ENCODE assay signal across 8 mouse cellular contexts in the genomic region with DNA sequence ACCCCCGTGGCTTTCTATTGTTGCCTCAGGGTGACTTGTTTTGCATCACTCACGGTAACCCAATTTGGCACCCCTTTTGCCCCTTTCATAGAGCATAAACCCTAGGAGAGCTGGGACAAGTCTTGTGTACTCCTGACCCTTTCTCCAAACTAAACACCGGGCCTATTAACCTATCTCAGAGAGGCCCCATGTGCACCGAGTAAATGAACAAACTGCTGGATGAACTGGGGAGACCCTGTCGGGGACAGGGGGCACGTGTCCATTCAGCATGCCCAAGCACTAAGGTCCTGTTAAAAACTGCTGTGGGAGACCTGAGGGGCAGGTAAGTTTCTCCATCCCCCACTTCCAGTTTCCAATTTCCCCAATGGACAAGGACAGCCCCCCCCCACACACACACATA. TPM values are rescaled to one million over a fixed set of nuclear protein-coding genes. Genes with fewer than 3 reads are reported as not detected.
DNase-seq lines count a peak whose midpoint lies in the region; ATAC-seq lines count a peak whose summit lies in the region.

No protein-coding gene starts in this region.

- no peaks in the 10 kb centered on the region; the same call in 1 of the 2 replicates for H3K27me3 ChIP-seq in forebrain, embryonic 10.5 days (ENCODE audit: poor library complexity, severe bottlenecking)
- 0 out of 2 replicates have a peak, but pooled peaks cover 3% of the 10 kb centered on the region for H3K27me3 ChIP-seq in forebrain, embryonic 16.5 days (replicated peaks; ENCODE audit: control insufficient read depth, insufficient read depth, low read length)
- H3K27me3 ChIP-seq in embryonic facial prominence, embryonic 10.5 days (replicated peaks; ENCODE audit: low read depth, poor library complexity, severe bottlenecking) = no peaks in the 10 kb centered on the region
- no peaks in the 10 kb centered on the region for H3K27me3 ChIP-seq in intestine, embryonic 15.5 days (replicated peaks)

- no peaks in the 10 kb centered on the region for H3K9me3 ChIP-seq in forebrain, embryonic 10.5 days
- no peaks in the 10 kb centered on the region for H3K9me3 ChIP-seq in forebrain, embryonic 16.5 days (ENCODE audit: control insufficient read depth, low read length)
- H3K9me3 ChIP-seq in embryonic facial prominence, embryonic 10.5 days = no peaks in the 10 kb centered on the region
- no peaks in the 10 kb centered on the region for H3K9me3 ChIP-seq in intestine, embryonic 15.5 days

- DNase-seq in forebrain, embryonic 10.5 days (ENCODE audit: extremely low spot score, low spot score) = no peak
- DNase-seq in embryonic facial prominence, embryonic 10.5 days (ENCODE audit: low spot score) = no peak
- no peak for DNase-seq in yolk sac, embryonic 10.5 days (ENCODE audit: low spot score)
- DNase-seq in adrenal gland, adult 8-10 months = no peak
- no peak for DNase-seq in natural killer cell, adult 2 months (ENCODE audit: low spot score in 2 of 2)

- H3K36me3 ChIP-seq in forebrain, embryonic 10.5 days (replicated peaks) = peaks cover 1% of the 10 kb centered on the region; the same call in 1 of the 2 replicates
- H3K36me3 ChIP-seq in forebrain, embryonic 16.5 days (ENCODE audit: control insufficient read depth, insufficient read depth) = no peaks in the 10 kb centered on the region
- peaks cover 12% of the 10 kb centered on the region; the same call in 1 of the 2 replicates for H3K36me3 ChIP-seq in embryonic facial prominence, embryonic 10.5 days (replicated peaks)
- H3K36me3 ChIP-seq in intestine, embryonic 15.5 days = no peaks in the 10 kb centered on the region
- peaks cover 18% of the 10 kb centered on the region for H3K36me3 ChIP-seq in macrophage (ENCODE audit: inconsistent target)

- H3K27ac ChIP-seq in forebrain, embryonic 10.5 days = peak overlapping the region; percentile 83
- H3K27ac ChIP-seq in forebrain, embryonic 16.5 days (ENCODE audit: low read length) = no peak overlapping the region
- peak overlapping the region; percentile 84 for H3K27ac ChIP-seq in embryonic facial prominence, embryonic 10.5 days (replicated peaks)
- H3K27ac ChIP-seq in intestine, embryonic 15.5 days = no peak overlapping the region
- peak overlapping the region; percentile 42 for H3K27ac ChIP-seq in macrophage

- H3K4me2 ChIP-seq in forebrain, embryonic 16.5 days (ENCODE audit: low read length) = no peak overlapping the region
- peak overlapping the region; percentile 74 for H3K4me2 ChIP-seq in intestine, embryonic 15.5 days (replicated peaks)

- WGBS in forebrain, embryonic 10.5 days = 28% methylated on average over 6 of the region's 6 CpGs
- 25% methylated on average over 6 of the region's 6 CpGs for WGBS in forebrain, embryonic 16.5 days
- 28% methylated on average over 6 of the region's 6 CpGs for WGBS in embryonic facial prominence, embryonic 10.5 days
- WGBS in intestine, embryonic 15.5 days = 34% methylated on average over 6 of the region's 6 CpGs
- 86% methylated on average over 6 of the region's 6 CpGs for WGBS in macrophage (ENCODE audit: missing documents)

- H3K4me3 ChIP-seq in forebrain, embryonic 10.5 days = peak overlapping the region; percentile 71
- H3K4me3 ChIP-seq in forebrain, embryonic 16.5 days (replicated peaks; ENCODE audit: low read length) = no peak overlapping the region
- peak overlapping the region; percentile 73 for H3K4me3 ChIP-seq in embryonic facial prominence, embryonic 10.5 days
- peak overlapping the region; percentile 49 for H3K4me3 ChIP-seq in intestine, embryonic 15.5 days (replicated peaks)
- peak overlapping the region; percentile 57 for H3K4me3 ChIP-seq in macrophage (ENCODE audit: inconsistent target)

- ATAC-seq in forebrain, embryonic 16.5 days = no peak
- no peak for ATAC-seq in intestine, embryonic 15.5 days

- no peak overlapping the region for H3K9ac ChIP-seq in forebrain, embryonic 16.5 days (replicated peaks; ENCODE audit: low read depth, low read length)
- peak overlapping the region; percentile 42; the same call in 1 of the 2 replicates for H3K9ac ChIP-seq in intestine, embryonic 15.5 days

- H3K4me1 ChIP-seq in forebrain, embryonic 10.5 days = peaks cover 20% of the 10 kb centered on the region
- H3K4me1 ChIP-seq in forebrain, embryonic 16.5 days (replicated peaks; ENCODE audit: control insufficient read depth, insufficient read depth, low read length) = peaks cover 14% of the 10 kb centered on the region
- H3K4me1 ChIP-seq in embryonic facial prominence, embryonic 10.5 days = peaks cover 21% of the 10 kb centered on the region
- H3K4me1 ChIP-seq in intestine, embryonic 15.5 days (replicated peaks) = peaks cover 7% of the 10 kb centered on the region; the same call in 1 of the 2 replicates

- peaks cover 10% of the 10 kb centered on the region; the same call in 1 of the 2 replicates for H3K79me2 ChIP-seq in macrophage (ENCODE audit: inconsistent target)

RNA-seq across cellular contexts. Expression of gene Tcn2, which starts 1.0 kb away (rescaled TPM):
- 19.4 and 21.1 TPM in 2 replicates for polyA plus RNA-seq in forebrain, embryonic 10.5 days (2016; fragmentation: Nextera tagmentation; extraction: Ambion mirVana)
- 14.8 and 17.3 TPM in 2 replicates for polyA plus RNA-seq in forebrain, embryonic 16.5 days (2015; fragmentation: Nextera tagmentation; extraction: Ambion mirVana)
- polyA plus RNA-seq in embryonic facial prominence, embryonic 10.5 days (2016; fragmentation: Nextera tagmentation; extraction: Ambion mirVana) = 23.7 and 23.9 TPM in 2 replicates
- polyA plus RNA-seq in intestine, embryonic 15.5 days (2015; fragmentation: Nextera tagmentation; extraction: Ambion mirVana) = 57.5 and 63.7 TPM in 2 replicates
- 10 to 100 TPM in 19 of 26 experiments, 1 to 10 TPM in 7; 4.7 to 39.2 (median 15.6) TPM for total RNA-seq in macrophage (2018; cell fraction: chromatin; rRNA removed)
- 100 to 1,000 TPM in 16 of 26 experiments, 10 to 100 TPM in 10; 77.0 to 199 (median 125) TPM for total RNA-seq in macrophage (2018; cell fraction: cytosol; rRNA removed)
- 100 to 1,000 TPM in 10 of 26 experiments, 10 to 100 TPM in 16; 22.2 to 149 (median 94.6) TPM for total RNA-seq in macrophage (2018; cell fraction: nucleus; rRNA removed)
- 146 to 274 TPM (median 178 TPM) in 3 replicates for polyA plus RNA-seq in macrophage (2018)
- total RNA-seq in adrenal gland, adult 8-10 months (2022) = 100 to 1,000 TPM; 129 to 145 (median 137) TPM

RNA-seq across cellular contexts. Expression of gene Slc35e4, which starts 16.5 kb away (rescaled TPM):
- 4.8 and 5.1 TPM in 2 replicates for polyA plus RNA-seq in forebrain, embryonic 10.5 days (2016; fragmentation: Nextera tagmentation; extraction: Ambion mirVana)
- 11.7 and 14.6 TPM in 2 replicates for polyA plus RNA-seq in forebrain, embryonic 16.5 days (2015; fragmentation: Nextera tagmentation; extraction: Ambion mirVana)
- 3.1 and 3.5 TPM in 2 replicates for polyA plus RNA-seq in embryonic facial prominence, embryonic 10.5 days (2016; fragmentation: Nextera tagmentation; extraction: Ambion mirVana)
- polyA plus RNA-seq in intestine, embryonic 15.5 days (2015; fragmentation: Nextera tagmentation; extraction: Ambion mirVana) = 3.2 and 3.4 TPM in 2 replicates
- total RNA-seq in macrophage (2018; cell fraction: chromatin; rRNA removed) = 10 to 100 TPM in 4 of 26 experiments, 1 to 10 TPM in 22; 2.2 to 16.6 (median 5.0) TPM
- 10 to 100 TPM in 15 of 26 experiments, 1 to 10 TPM in 11; 5.3 to 27.6 (median 13.8) TPM for total RNA-seq in macrophage (2018; cell fraction: cytosol; rRNA removed)
- total RNA-seq in macrophage (2018; cell fraction: nucleus; rRNA removed) = 10 to 100 TPM in 15 of 26 experiments, 1 to 10 TPM in 11; 5.4 to 25.1 (median 10.6) TPM
- 7.6 to 21.0 TPM (median 11.5 TPM) in 3 replicates for polyA plus RNA-seq in macrophage (2018)
- 10 to 100 TPM in 2 of 4 experiments, 1 to 10 TPM in 2; 5.9 to 15.5 (median 10.2) TPM for total RNA-seq in adrenal gland, adult 8-10 months (2022)

RNA-seq across cellular contexts. Expression of gene Pes1, which starts 32.8 kb away (rescaled TPM):
- polyA plus RNA-seq in forebrain, embryonic 10.5 days (2016; fragmentation: Nextera tagmentation; extraction: Ambion mirVana) = 116 and 118 TPM in 2 replicates
- 73.4 and 75.5 TPM in 2 replicates for polyA plus RNA-seq in forebrain, embryonic 16.5 days (2015; fragmentation: Nextera tagmentation; extraction: Ambion mirVana)
- 108 and 119 TPM in 2 replicates for polyA plus RNA-seq in embryonic facial prominence, embryonic 10.5 days (2016; fragmentation: Nextera tagmentation; extraction: Ambion mirVana)
- 81.3 and 84.1 TPM in 2 replicates for polyA plus RNA-seq in intestine, embryonic 15.5 days (2015; fragmentation: Nextera tagmentation; extraction: Ambion mirVana)
- total RNA-seq in macrophage (2018; cell fraction: chromatin; rRNA removed) = 10 to 100 TPM in 21 of 26 experiments, 1 to 10 TPM in 5; 3.6 to 36.0 (median 22.4) TPM
- total RNA-seq in macrophage (2018; cell fraction: cytosol; rRNA removed) = 10 to 100 TPM; 28.0 to 49.0 (median 42.4) TPM
- total RNA-seq in macrophage (2018; cell fraction: nucleus; rRNA removed) = 10 to 100 TPM in 25 of 26 experiments, 1 to 10 TPM in 1; 9.6 to 40.1 (median 20.9) TPM
- 48.4 to 113 TPM (median 80.4 TPM) in 3 replicates for polyA plus RNA-seq in macrophage (2018)
- total RNA-seq in adrenal gland, adult 8-10 months (2022) = 10 to 100 TPM; 53.4 to 60.5 (median 55.8) TPM

RNA-seq across cellular contexts. Expression of gene Dusp18, which starts 35.9 kb away (rescaled TPM):
- polyA plus RNA-seq in forebrain, embryonic 10.5 days (2016; fragmentation: Nextera tagmentation; extraction: Ambion mirVana) = 18.6 and 19.6 TPM in 2 replicates
- 42.4 and 46.0 TPM in 2 replicates for polyA plus RNA-seq in forebrain, embryonic 16.5 days (2015; fragmentation: Nextera tagmentation; extraction: Ambion mirVana)
- polyA plus RNA-seq in embryonic facial prominence, embryonic 10.5 days (2016; fragmentation: Nextera tagmentation; extraction: Ambion mirVana) = 16.6 and 17.0 TPM in 2 replicates
- 6.4 and 7.0 TPM in 2 replicates for polyA plus RNA-seq in intestine, embryonic 15.5 days (2015; fragmentation: Nextera tagmentation; extraction: Ambion mirVana)
- total RNA-seq in macrophage (2018; cell fraction: chromatin; rRNA removed) = 1 to 10 TPM in 5 of 26 experiments, under 1 TPM in 14, not detected in 7; 0.18 to 2.4 (median 0.49) TPM
- 1 to 10 TPM; 1.1 to 3.5 (median 1.9) TPM for total RNA-seq in macrophage (2018; cell fraction: cytosol; rRNA removed)
- 1 to 10 TPM in 11 of 26 experiments, under 1 TPM in 15; 0.29 to 3.4 (median 0.92) TPM for total RNA-seq in macrophage (2018; cell fraction: nucleus; rRNA removed)
- polyA plus RNA-seq in macrophage (2018) = 1.5 to 2.8 TPM (median 1.5 TPM) in 3 replicates
- total RNA-seq in adrenal gland, adult 8-10 months (2022) = 1 to 10 TPM; 4.7 to 9.3 (median 6.6) TPM

RNA-seq across cellular contexts. Expression of gene 4921536K21Rik, which starts 36.0 kb away (rescaled TPM):
- polyA plus RNA-seq in forebrain, embryonic 10.5 days (2016; fragmentation: Nextera tagmentation; extraction: Ambion mirVana) = 1.2 and 1.7 TPM in 2 replicates
- 0.54 and 0.63 TPM in 2 replicates for polyA plus RNA-seq in forebrain, embryonic 16.5 days (2015; fragmentation: Nextera tagmentation; extraction: Ambion mirVana)
- 0.61 and 0.97 TPM in 2 replicates for polyA plus RNA-seq in embryonic facial prominence, embryonic 10.5 days (2016; fragmentation: Nextera tagmentation; extraction: Ambion mirVana)
- polyA plus RNA-seq in intestine, embryonic 15.5 days (2015; fragmentation: Nextera tagmentation; extraction: Ambion mirVana) = 0.27 and 0.29 TPM in 2 replicates
- 1 to 10 TPM in 1 of 26 experiments, under 1 TPM in 6, not detected in 19; 0.21 to 1.2 (median 0.62) TPM for total RNA-seq in macrophage (2018; cell fraction: chromatin; rRNA removed)
- total RNA-seq in macrophage (2018; cell fraction: cytosol; rRNA removed) = under 1 TPM; 0.04 to 0.59 (median 0.26) TPM
- 1 to 10 TPM in 2 of 26 experiments, under 1 TPM in 20, not detected in 4; 0.24 to 1.4 (median 0.46) TPM for total RNA-seq in macrophage (2018; cell fraction: nucleus; rRNA removed)
- 0.23 to 0.27 TPM (median 0.26 TPM) in 3 replicates for polyA plus RNA-seq in macrophage (2018)
- total RNA-seq in adrenal gland, adult 8-10 months (2022) = under 1 TPM; 0.56 to 0.81 (median 0.70) TPM

Comparison
In these comparisons a context has a peak if more than half of its experiments do, and no peak if none do; other contexts are left out.
1. H3K27ac ChIP-seq: peak in forebrain, embryonic 10.5 days (single experiment), embryonic facial prominence, embryonic 10.5 days (single experiment) and macrophage (single experiment); none in forebrain, embryonic 16.5 days (single experiment) and intestine, embryonic 15.5 days (single experiment).